Mouse (Mus musculus): ENCODE measurements around the gene Ckap5. TPM values are rescaled to one million over a fixed set of nuclear protein-coding genes. Genes with fewer than 3 reads are reported as not detected.

Gene Ckap5
- polyA plus RNA-seq, 1 experiment, result 13.9 TPM

- TF ChIP-seq CTCF (IDR thresholded peaks at IDR 0.05; ENCODE audit: control insufficient read depth, insufficient read depth, insufficient read length), result no peak
- no peak for TF ChIP-seq MYOG (IDR thresholded peaks at IDR 0.05; ENCODE audit: control insufficient read depth, extremely low read depth, insufficient read length)
- TF ChIP-seq MYOD1 (IDR thresholded peaks at IDR 0.05; ENCODE audit: control insufficient read depth, insufficient read length, low read depth), result no peak
- TF ChIP-seq CEBPB (IDR thresholded peaks at IDR 0.05; ENCODE audit: low read depth), result no peak
- TF ChIP-seq USF1 (IDR thresholded peaks at IDR 0.05; ENCODE audit: low read depth), result no peak
- Histone ChIP-seq H3ac (ENCODE audit: control insufficient read depth, insufficient read length, low read depth) (no peak overlapping the region), H3K79me3 (ENCODE audit: low read depth) (no peaks in the 10 kb centered on the region), H3K79me2 (ENCODE audit: control insufficient read depth, insufficient read depth) (no peaks in the 10 kb centered on the region), H3K27me3 (ENCODE audit: control insufficient read depth, insufficient read depth, insufficient read length) (no peaks in the 10 kb centered on the region), H3K4me3 (ENCODE audit: insufficient read depth, poor library complexity, severe bottlenecking) (no peak overlapping the region), H3K36me3 (ENCODE audit: control insufficient read depth, insufficient read depth) (peaks cover 18% of the 10 kb centered on the region)
These were observed 100.9 kb downstream of the Ckap5 start for GRCm38 (mm10) chr2:91627486-91627885.

- no peak for TF ChIP-seq CTCF (IDR thresholded peaks at IDR 0.05; ENCODE audit: control insufficient read depth, insufficient read depth, insufficient read length)
These were observed 101.6 kb downstream of the Ckap5 start for GRCm38 (mm10) chr2:91628171-91628570.

GRCm38 (mm10) chr2:91629682-91630081 is 103.1 kb downstream of the Ckap5 start:
- Histone ChIP-seq H3K27me3 (ENCODE audit: control insufficient read depth, insufficient read depth, insufficient read length) (no peaks in the 10 kb centered on the region), H3K79me2 (ENCODE audit: control insufficient read depth, insufficient read depth) (no peaks in the 10 kb centered on the region), H3ac (ENCODE audit: control insufficient read depth, insufficient read length, low read depth) (no peak overlapping the region), H3K36me3 (ENCODE audit: control insufficient read depth, insufficient read depth) (no peaks in the 10 kb centered on the region), H3K79me3 (ENCODE audit: low read depth) (no peaks in the 10 kb centered on the region), H3K4me3 (ENCODE audit: insufficient read depth, poor library complexity, severe bottlenecking) (no peak overlapping the region)
- TF ChIP-seq CEBPB (IDR thresholded peaks at IDR 0.05; ENCODE audit: low read depth) (no peak), MYOD1 (IDR thresholded peaks at IDR 0.05; ENCODE audit: control insufficient read depth, insufficient read length, low read depth) (no peak), USF1 (IDR thresholded peaks at IDR 0.05; ENCODE audit: low read depth) (no peak), MYOG (IDR thresholded peaks at IDR 0.05; ENCODE audit: control insufficient read depth, extremely low read depth, insufficient read length) (no peak), MAX (IDR thresholded peaks at IDR 0.05) (no peak), FOSL1 (IDR thresholded peaks at IDR 0.05; ENCODE audit: insufficient read depth, low read length, poor library complexity, severe bottlenecking) (no peak), CTCF (IDR thresholded peaks at IDR 0.05; ENCODE audit: control insufficient read depth, insufficient read depth, insufficient read length) (no peak)

More at GRCm38 (mm10) chr2:91628171-91628570, 101.6 kb downstream of the Ckap5 start:
- Histone ChIP-seq H3K79me3 (ENCODE audit: low read depth) (no peaks in the 10 kb centered on the region), H3K4me3 (ENCODE audit: insufficient read depth, poor library complexity, severe bottlenecking) (no peak overlapping the region), H3K36me3 (ENCODE audit: control insufficient read depth, insufficient read depth) (peaks cover 12% of the 10 kb centered on the region), H3K27me3 (ENCODE audit: control insufficient read depth, insufficient read depth, insufficient read length) (no peaks in the 10 kb centered on the region), H3ac (ENCODE audit: control insufficient read depth, insufficient read length, low read depth) (no peak overlapping the region), H3K79me2 (ENCODE audit: control insufficient read depth, insufficient read depth) (no peaks in the 10 kb centered on the region)

GRCm38 (mm10) chr2:91630384-91630783 is 103.8 kb downstream of the Ckap5 start:
- Histone ChIP-seq H3K27me3 (ENCODE audit: control insufficient read depth, insufficient read depth, insufficient read length) (no peaks in the 10 kb centered on the region), H3ac (ENCODE audit: control insufficient read depth, insufficient read length, low read depth) (no peak overlapping the region), H3K4me3 (ENCODE audit: insufficient read depth, poor library complexity, severe bottlenecking) (no peak overlapping the region)

GRCm38 (mm10) chr2:91631826-91632225 is 105.3 kb downstream of the Ckap5 start:
- Histone ChIP-seq H3K27me3 (ENCODE audit: control insufficient read depth, insufficient read depth, insufficient read length) (no peaks in the 10 kb centered on the region), H3K4me3 (ENCODE audit: insufficient read depth, poor library complexity, severe bottlenecking) (no peak overlapping the region), H3K79me3 (ENCODE audit: low read depth) (no peaks in the 10 kb centered on the region), H3ac (ENCODE audit: control insufficient read depth, insufficient read length, low read depth) (no peak overlapping the region), H3K79me2 (ENCODE audit: control insufficient read depth, insufficient read depth) (no peaks in the 10 kb centered on the region), H3K36me3 (ENCODE audit: control insufficient read depth, insufficient read depth) (no peaks in the 10 kb centered on the region)
- TF ChIP-seq CEBPB (IDR thresholded peaks at IDR 0.05; ENCODE audit: low read depth) (no peak), CTCF (IDR thresholded peaks at IDR 0.05; ENCODE audit: control insufficient read depth, insufficient read depth, insufficient read length) (no peak), FOSL1 (IDR thresholded peaks at IDR 0.05; ENCODE audit: insufficient read depth, low read length, poor library complexity, severe bottlenecking) (no peak), USF1 (IDR thresholded peaks at IDR 0.05; ENCODE audit: low read depth) (no peak), MAX (IDR thresholded peaks at IDR 0.05) (no peak), MYOG (IDR thresholded peaks at IDR 0.05; ENCODE audit: control insufficient read depth, extremely low read depth, insufficient read length) (no peak), MYOD1 (IDR thresholded peaks at IDR 0.05; ENCODE audit: control insufficient read depth, insufficient read length, low read depth) (no peak)

More at GRCm38 (mm10) chr2:91630384-91630783, 103.8 kb downstream of the Ckap5 start:
- Histone ChIP-seq H3K36me3 (ENCODE audit: control insufficient read depth, insufficient read depth) (no peaks in the 10 kb centered on the region), H3K79me3 (ENCODE audit: low read depth) (no peaks in the 10 kb centered on the region), H3K79me2 (ENCODE audit: control insufficient read depth, insufficient read depth) (no peaks in the 10 kb centered on the region)
- TF ChIP-seq MAX (IDR thresholded peaks at IDR 0.05), result no peak

- Histone ChIP-seq H3K79me3 (ENCODE audit: low read depth) (no peaks in the 10 kb centered on the region), H3K36me3 (ENCODE audit: control insufficient read depth, insufficient read depth) (no peaks in the 10 kb centered on the region), H3K79me2 (ENCODE audit: control insufficient read depth, insufficient read depth) (no peaks in the 10 kb centered on the region), H3K27me3 (ENCODE audit: control insufficient read depth, insufficient read depth, insufficient read length) (no peaks in the 10 kb centered on the region), H3K4me3 (ENCODE audit: insufficient read depth, poor library complexity, severe bottlenecking) (no peak overlapping the region), H3ac (ENCODE audit: control insufficient read depth, insufficient read length, low read depth) (no peak overlapping the region)
- TF ChIP-seq MYOG (IDR thresholded peaks at IDR 0.05; ENCODE audit: control insufficient read depth, extremely low read depth, insufficient read length), result no peak
- no peak for TF ChIP-seq CEBPB (IDR thresholded peaks at IDR 0.05; ENCODE audit: low read depth)
- TF ChIP-seq MYOD1 (IDR thresholded peaks at IDR 0.05; ENCODE audit: control insufficient read depth, insufficient read length, low read depth), result no peak
- no peak for TF ChIP-seq USF1 (IDR thresholded peaks at IDR 0.05; ENCODE audit: low read depth)
- no peak for TF ChIP-seq FOSL1 (IDR thresholded peaks at IDR 0.05; ENCODE audit: insufficient read depth, low read length, poor library complexity, severe bottlenecking)
- no peak for TF ChIP-seq CTCF (IDR thresholded peaks at IDR 0.05; ENCODE audit: control insufficient read depth, insufficient read depth, insufficient read length)
- TF ChIP-seq MAX (IDR thresholded peaks at IDR 0.05), result no peak
These were observed 105.8 kb downstream of the Ckap5 start for GRCm38 (mm10) chr2:91632316-91632715.
